11 mouse cellular contexts compared by ENCODE assay signal in genomic region chr9:79919303-79919721, GRCm38 (mm10).
DNase-seq lines count a peak whose midpoint lies in the region; ATAC-seq and TF ChIP-seq lines count a peak whose summit lies in the region.
"Had no signal": no experiment of that assay in that cellular context is flagged by ENCODE, and none has a peak within 500 bp of the region (broad histone marks: within the 10 kb centered on the region; RNA-seq: fewer than 3 reads in every experiment).

No protein-coding gene starts in this region.

- no peak overlapping the region for H3K4me2 ChIP-seq in kidney, embryonic 16.5 days (replicated peaks; ENCODE audit: low read depth, low read length)
- H3K4me2 ChIP-seq in liver, embryonic 11.5 days = no peak overlapping the region
- H3K4me2 ChIP-seq in stomach, postnatal 0 days (replicated peaks; ENCODE audit: low read depth) = no peak overlapping the region
- H3K4me2 ChIP-seq in forebrain, embryonic 11.5 days (ENCODE audit: low read depth, low read length, severe bottlenecking) = no peak overlapping the region
- H3K4me2 ChIP-seq: hindbrain, embryonic 14.5 days; midbrain, embryonic 12.5 days had no signal

- peaks cover 27% of the 10 kb centered on the region for H3K4me1 ChIP-seq in kidney, embryonic 16.5 days (ENCODE audit: insufficient read depth, low read length)
- no peaks in the 10 kb centered on the region for H3K4me1 ChIP-seq in liver, embryonic 11.5 days (replicated peaks; ENCODE audit: control insufficient read depth, insufficient read depth, low read length)
- H3K4me1 ChIP-seq in stomach, postnatal 0 days (replicated peaks; ENCODE audit: control insufficient read depth, insufficient read depth) = peaks cover 3% of the 10 kb centered on the region; the same call in 1 of the 2 replicates
- no peaks in the 10 kb centered on the region for H3K4me1 ChIP-seq in cerebellum, adult 2 months (ENCODE audit: control insufficient read depth, insufficient read depth, low read length)
- peaks cover 8% of the 10 kb centered on the region for H3K4me1 ChIP-seq in forebrain, embryonic 11.5 days (replicated peaks; ENCODE audit: control insufficient read depth, insufficient read depth, low read length)

- no peak for TF ChIP-seq CTCF in stomach, postnatal 0 days (IDR thresholded peaks at IDR 0.05; ENCODE audit: low read depth)
- TF ChIP-seq CTCF in cerebellum, adult 2 months (IDR thresholded peaks at IDR 0.05; ENCODE audit: borderline replicate concordance, insufficient read depth, low read depth, low read length) = no peak

- 19% methylated on average over 7 of the region's 7 CpGs for WGBS in kidney, embryonic 16.5 days
- WGBS in liver, embryonic 11.5 days = 22% methylated on average over 7 of the region's 7 CpGs
- WGBS in stomach, postnatal 0 days = 52% methylated on average over 7 of the region's 7 CpGs
- 68% methylated on average over 7 of the region's 7 CpGs for WGBS in cerebellum, adult 2 months
- WGBS in forebrain, embryonic 11.5 days = 87% methylated on average over 7 of the region's 7 CpGs

- H3K4me3 ChIP-seq in kidney, embryonic 16.5 days (ENCODE audit: low read length) = no peak overlapping the region
- H3K4me3 ChIP-seq in liver, embryonic 11.5 days (ENCODE audit: low read depth, low read length) = no peak overlapping the region
- H3K4me3 ChIP-seq in stomach, postnatal 0 days (ENCODE audit: low read depth, low read length) = no peak overlapping the region
- no peak overlapping the region for H3K4me3 ChIP-seq in cerebellum, adult 2 months (replicated peaks; ENCODE audit: insufficient read depth, low read depth, low read length)
- H3K4me3 ChIP-seq in forebrain, embryonic 11.5 days (ENCODE audit: low read depth, low read length) = no peak overlapping the region
- H3K4me3 ChIP-seq: midbrain, embryonic 12.5 days had no signal

- H3K36me3 ChIP-seq in kidney, embryonic 16.5 days (ENCODE audit: insufficient read depth, low read length) = no peaks in the 10 kb centered on the region
- no peaks in the 10 kb centered on the region for H3K36me3 ChIP-seq in liver, embryonic 11.5 days (ENCODE audit: control insufficient read depth, insufficient read depth, low read length)
- H3K36me3 ChIP-seq in stomach, postnatal 0 days (ENCODE audit: control insufficient read depth, insufficient read depth, low read length) = no peaks in the 10 kb centered on the region
- H3K36me3 ChIP-seq in forebrain, embryonic 11.5 days (ENCODE audit: control insufficient read depth, insufficient read depth, low read length) = no peaks in the 10 kb centered on the region
- H3K36me3 ChIP-seq: midbrain, embryonic 12.5 days had no signal

- DNase-seq in kidney, postnatal 14 days = no peak
- peak; percentile 36 for DNase-seq in c-Kit-positive CD71-negative TER-119-negative erythroid progenitor cells, embryonic 14.5 days (ENCODE audit: low read depth)
- DNase-seq in liver, embryonic 11.5 days (ENCODE audit: low spot score) = no peak
- no peak for DNase-seq in stomach, postnatal 0 days (ENCODE audit: low spot score)
- no peak for DNase-seq in layer of hippocampus, adult 8-10 months (ENCODE audit: low spot score in 2 of 2)
- no peak for DNase-seq in cerebellum, adult 2 months
- DNase-seq in forebrain, embryonic 11.5 days (ENCODE audit: low spot score) = no peak
- DNase-seq: right cerebral cortex, postnatal 14 days had no signal

- 0 out of 2 replicates have a peak, but pooled peaks have one; percentile 31 for ATAC-seq in kidney, embryonic 16.5 days (ENCODE audit: low FRiP score, low TSS enrichment)
- ATAC-seq in liver, embryonic 11.5 days (replicated peaks; ENCODE audit: low FRiP score) = peak; percentile 43; the same call in 1 of the 2 replicates
- no peak for ATAC-seq in stomach, postnatal 0 days (ENCODE audit: low FRiP score, low TSS enrichment)
- ATAC-seq in forebrain, embryonic 11.5 days (replicated peaks; ENCODE audit: low FRiP score) = no peak

- no peak overlapping the region for H3K9ac ChIP-seq in kidney, embryonic 16.5 days (replicated peaks; ENCODE audit: low read length)
- no peak overlapping the region for H3K9ac ChIP-seq in liver, embryonic 11.5 days (ENCODE audit: low read depth, low read length)
- 0 out of 2 replicates have a peak overlapping the region, but pooled peaks have one; percentile 18 for H3K9ac ChIP-seq in stomach, postnatal 0 days (ENCODE audit: low read length)
- H3K9ac ChIP-seq in forebrain, embryonic 11.5 days (ENCODE audit: low read length) = no peak overlapping the region
- H3K9ac ChIP-seq: hindbrain, embryonic 14.5 days; midbrain, embryonic 12.5 days had no signal

- H3K9me3 ChIP-seq in kidney, embryonic 16.5 days (ENCODE audit: low read length) = no peaks in the 10 kb centered on the region
- H3K9me3 ChIP-seq in liver, embryonic 11.5 days (ENCODE audit: control insufficient read depth, low read length) = no peaks in the 10 kb centered on the region
- H3K9me3 ChIP-seq in stomach, postnatal 0 days (ENCODE audit: control insufficient read depth, low read length) = no peaks in the 10 kb centered on the region
- no peaks in the 10 kb centered on the region for H3K9me3 ChIP-seq in forebrain, embryonic 11.5 days (ENCODE audit: control insufficient read depth, low read length)
- H3K9me3 ChIP-seq: midbrain, embryonic 12.5 days had no signal

- H3K27ac ChIP-seq in kidney, embryonic 16.5 days (ENCODE audit: low read length) = no peak overlapping the region
- H3K27ac ChIP-seq in liver, embryonic 11.5 days (ENCODE audit: low read depth, low read length) = no peak overlapping the region
- peak overlapping the region; percentile 81 for H3K27ac ChIP-seq in stomach, postnatal 0 days (replicated peaks)
- no peak overlapping the region for H3K27ac ChIP-seq in cerebellum, adult 2 months (ENCODE audit: insufficient read depth, low read length)
- no peak overlapping the region for H3K27ac ChIP-seq in forebrain, embryonic 11.5 days (ENCODE audit: low read depth, low read length)
- H3K27ac ChIP-seq: hindbrain, embryonic 14.5 days; midbrain, embryonic 12.5 days had no signal

- no peak for TF ChIP-seq EP300 in stomach, postnatal 0 days (optimal IDR thresholded peaks at IDR 0.05)

- no peak for TF ChIP-seq POLR2A in cerebellum, adult 2 months (IDR thresholded peaks at IDR 0.05; ENCODE audit: borderline replicate concordance, insufficient read depth, low read length)

- H3K27me3 ChIP-seq in kidney, embryonic 16.5 days (ENCODE audit: insufficient read depth, low read length) = no peaks in the 10 kb centered on the region
- no peaks in the 10 kb centered on the region for H3K27me3 ChIP-seq in liver, embryonic 11.5 days (replicated peaks; ENCODE audit: control insufficient read depth, insufficient read depth, low read length)
- H3K27me3 ChIP-seq in stomach, postnatal 0 days (ENCODE audit: control insufficient read depth, insufficient read depth, low read length) = no peaks in the 10 kb centered on the region
- H3K27me3 ChIP-seq in cerebellum, adult 2 months (ENCODE audit: control insufficient read depth, insufficient read depth, low read length) = no peaks in the 10 kb centered on the region
- H3K27me3 ChIP-seq in forebrain, embryonic 11.5 days (ENCODE audit: control insufficient read depth, insufficient read depth, low read length) = no peaks in the 10 kb centered on the region
- H3K27me3 ChIP-seq: midbrain, embryonic 12.5 days had no signal

Comparison
In these comparisons a context has a peak if more than half of its experiments do, and no peak if none do; other contexts are left out.
1. ATAC-seq: peak in kidney, embryonic 16.5 days (single experiment) and liver, embryonic 11.5 days (single experiment); none in stomach, postnatal 0 days (single experiment) and forebrain, embryonic 11.5 days (single experiment).